Comparison of ENCODE assay signal across 10 mouse cellular contexts in the genomic region with DNA sequence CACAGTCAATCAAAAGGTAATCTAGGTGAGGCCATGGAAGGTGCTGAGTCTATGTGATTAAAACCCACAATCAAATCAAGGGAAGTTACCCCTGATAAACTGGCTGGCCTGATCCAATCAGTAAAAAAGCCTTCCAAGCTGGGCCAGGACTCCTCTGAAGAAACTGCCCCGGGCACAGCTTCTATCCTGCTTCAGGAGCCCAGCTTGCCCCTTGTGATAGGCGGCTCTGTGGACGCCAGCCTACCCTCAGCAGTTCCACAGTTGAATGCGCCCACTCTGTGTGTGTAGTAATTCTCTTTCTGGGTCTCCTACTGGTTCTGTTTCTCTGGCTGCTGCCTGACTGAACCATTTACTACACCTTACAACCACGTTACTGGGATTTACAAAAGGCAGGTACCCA.
DNase-seq lines count a peak whose midpoint lies in the region; ATAC-seq lines count a peak whose summit lies in the region.
"Had no signal": no experiment of that assay in that cellular context is flagged by ENCODE, and none has a peak within 500 bp of the region (broad histone marks: within the 10 kb centered on the region; RNA-seq: fewer than 3 reads in every experiment).

No protein-coding gene starts in this region.

- intact Hi-C loops in heart, postnatal 14 days (cut with DNase I), result no loop called here

- no peak overlapping the region for H3K4me3 ChIP-seq in heart, embryonic 15.5 days
- no peak overlapping the region for H3K4me3 ChIP-seq in forebrain, embryonic 14.5 days (ENCODE audit: low read depth, low read length)
- no peak overlapping the region for H3K4me3 ChIP-seq in hindbrain, embryonic 14.5 days (replicated peaks; ENCODE audit: low read length)
- H3K4me3 ChIP-seq in midbrain, embryonic 16.5 days (ENCODE audit: low read depth, low read length), result no peak overlapping the region
- H3K4me3 ChIP-seq: limb, embryonic 15.5 days had no signal

- no peaks in the 10 kb centered on the region for H3K9me3 ChIP-seq in heart, embryonic 15.5 days (replicated peaks)
- no peaks in the 10 kb centered on the region for H3K9me3 ChIP-seq in forebrain, embryonic 14.5 days (replicated peaks; ENCODE audit: control insufficient read depth, low read length)
- H3K9me3 ChIP-seq in hindbrain, embryonic 14.5 days (ENCODE audit: control insufficient read depth, low read length), result no peaks in the 10 kb centered on the region
- H3K9me3 ChIP-seq in midbrain, embryonic 16.5 days (replicated peaks; ENCODE audit: control insufficient read depth, low read length, poor library complexity, severe bottlenecking), result no peaks in the 10 kb centered on the region
- H3K9me3 ChIP-seq: limb, embryonic 15.5 days had no signal

- 80% methylated on average over 5 of the region's 5 CpGs for WGBS in heart, embryonic 15.5 days
- 47% methylated on average over 5 of the region's 5 CpGs for WGBS in forebrain, embryonic 14.5 days
- WGBS in hindbrain, embryonic 14.5 days, result 65% methylated on average over 5 of the region's 5 CpGs
- WGBS in midbrain, embryonic 16.5 days, result 50% methylated on average over 5 of the region's 5 CpGs

- 0 out of 2 replicates have a peak overlapping the region, but pooled peaks have one; percentile 16 for H3K27ac ChIP-seq in heart, embryonic 15.5 days
- H3K27ac ChIP-seq in forebrain, embryonic 14.5 days (ENCODE audit: low read depth, low read length), result no peak overlapping the region
- peak overlapping the region; percentile 60 for H3K27ac ChIP-seq in hindbrain, embryonic 14.5 days
- peak overlapping the region; percentile 60 for H3K27ac ChIP-seq in midbrain, embryonic 16.5 days (ENCODE audit: low read length)
- H3K27ac ChIP-seq: limb, embryonic 15.5 days had no signal

- no peak for ATAC-seq in heart, embryonic 15.5 days (replicated peaks; ENCODE audit: insufficient number of reproducible peaks, insufficient read depth, low FRiP score, low read depth)
- 0 out of 2 replicates have a peak, but pooled peaks have one; percentile 4 for ATAC-seq in forebrain, embryonic 14.5 days
- peak; percentile 50; the same call in 1 of the 2 replicates for ATAC-seq in hindbrain, embryonic 14.5 days (ENCODE audit: low FRiP score)
- ATAC-seq in midbrain, embryonic 16.5 days, result peak; percentile 71
- no peak for ATAC-seq in megakaryocyte, adult 5-6 weeks (ENCODE audit: poor library complexity, severe bottlenecking)

- H3K9ac ChIP-seq in heart, embryonic 15.5 days, result no peak overlapping the region
- no peak overlapping the region for H3K9ac ChIP-seq in forebrain, embryonic 14.5 days (ENCODE audit: low read length)
- no peak overlapping the region for H3K9ac ChIP-seq in hindbrain, embryonic 14.5 days
- no peak overlapping the region for H3K9ac ChIP-seq in midbrain, embryonic 16.5 days (ENCODE audit: low read depth, low read length)
- H3K9ac ChIP-seq: limb, embryonic 15.5 days; lung, embryonic 14.5 days had no signal

- no peak for DNase-seq in heart, postnatal 14 days
- DNase-seq in forebrain, embryonic 14.5 days (ENCODE audit: low spot score), result no peak
- no peak for DNase-seq in hindbrain, embryonic 14.5 days (ENCODE audit: low spot score)
- DNase-seq in right cerebral cortex, postnatal 10 days (ENCODE audit: low spot score in 2 of 2), result no peak
- DNase-seq: gastrocnemius, postnatal 14 days had no signal

- peaks cover 33% of the 10 kb centered on the region for H3K4me1 ChIP-seq in heart, embryonic 15.5 days (replicated peaks)
- peaks cover 15% of the 10 kb centered on the region for H3K4me1 ChIP-seq in forebrain, embryonic 14.5 days (ENCODE audit: control insufficient read depth, insufficient read depth, low read length)
- peaks cover 24% of the 10 kb centered on the region for H3K4me1 ChIP-seq in hindbrain, embryonic 14.5 days (replicated peaks; ENCODE audit: control insufficient read depth, insufficient read depth, low read length)
- H3K4me1 ChIP-seq in midbrain, embryonic 16.5 days (ENCODE audit: control insufficient read depth, insufficient read depth, low read length), result peaks cover 18% of the 10 kb centered on the region

- H3K4me2 ChIP-seq in heart, embryonic 15.5 days, result no peak overlapping the region
- H3K4me2 ChIP-seq in forebrain, embryonic 14.5 days (ENCODE audit: low read length), result no peak overlapping the region
- peak overlapping the region; percentile 31 for H3K4me2 ChIP-seq in hindbrain, embryonic 14.5 days (replicated peaks)
- 0 out of 2 replicates have a peak overlapping the region, but pooled peaks have one; percentile 38 for H3K4me2 ChIP-seq in midbrain, embryonic 16.5 days (ENCODE audit: low read length)
- H3K4me2 ChIP-seq: limb, embryonic 15.5 days; lung, embryonic 14.5 days had no signal

- H3K27me3 ChIP-seq in heart, embryonic 15.5 days, result no peaks in the 10 kb centered on the region
- no peaks in the 10 kb centered on the region for H3K27me3 ChIP-seq in forebrain, embryonic 14.5 days (replicated peaks; ENCODE audit: control insufficient read depth, insufficient read depth, low read length)
- no peaks in the 10 kb centered on the region for H3K27me3 ChIP-seq in hindbrain, embryonic 14.5 days (ENCODE audit: control insufficient read depth, insufficient read depth, low read length)
- no peaks in the 10 kb centered on the region for H3K27me3 ChIP-seq in midbrain, embryonic 16.5 days (ENCODE audit: control insufficient read depth, insufficient read depth, low read depth, low read length)
- H3K27me3 ChIP-seq: limb, embryonic 15.5 days had no signal

- H3K36me3 ChIP-seq in heart, embryonic 15.5 days, result peaks cover 4% of the 10 kb centered on the region; the same call in 1 of the 2 replicates
- no peaks in the 10 kb centered on the region for H3K36me3 ChIP-seq in forebrain, embryonic 14.5 days (ENCODE audit: control insufficient read depth, insufficient read depth, low read length)
- H3K36me3 ChIP-seq in hindbrain, embryonic 14.5 days (replicated peaks; ENCODE audit: control insufficient read depth, insufficient read depth), result no peaks in the 10 kb centered on the region
- no peaks in the 10 kb centered on the region for H3K36me3 ChIP-seq in midbrain, embryonic 16.5 days (ENCODE audit: control insufficient read depth, insufficient read depth, low read length)
- H3K36me3 ChIP-seq: limb, embryonic 15.5 days had no signal

Comparison
In these comparisons a context has a peak if more than half of its experiments do, and no peak if none do; other contexts are left out.
1. ATAC-seq: peak in forebrain, embryonic 14.5 days (single experiment), hindbrain, embryonic 14.5 days (single experiment) and midbrain, embryonic 16.5 days (single experiment); none in heart, embryonic 15.5 days (single experiment) and megakaryocyte, adult 5-6 weeks (single experiment).
2. H3K4me2 ChIP-seq: peak in hindbrain, embryonic 14.5 days (single experiment) and midbrain, embryonic 16.5 days (single experiment); none in heart, embryonic 15.5 days (single experiment) and forebrain, embryonic 14.5 days (single experiment).